Mouse (Mus musculus) myocyte (in vitro differentiated cells): ENCODE data around the gene Olfr967.

Source experiments
- CEBPB ChIP-seq: IDR thresholded peaks from 2 replicates; pipeline ENCODE4 v1.6.1; 2011; ENCODE audit warnings: mild to moderate bottlenecking, moderate library complexity; ENCODE audit not compliant: poor library complexity, insufficient read depth, severe bottlenecking
- E2F4 ChIP-seq: IDR thresholded peaks from one replicate; pipeline ENCODE4 v1.6.1; 2011; ENCODE audit warnings: mild to moderate bottlenecking, control low read depth, moderate library complexity; ENCODE audit not compliant: insufficient read depth
- MAX ChIP-seq: IDR thresholded peaks from one replicate; pipeline ENCODE4 v1.6.1; 2011; ENCODE audit warnings: low read depth, mild to moderate bottlenecking, control low read depth
- MYOD1 ChIP-seq, 3 experiments: IDR thresholded peaks; one replicate each; pipeline ENCODE4 v1.6.1; 2011; ENCODE audit warnings: control low read depth in 2 of 3, low read depth in 2 of 3, mild to moderate bottlenecking in 2 of 3, moderate library complexity in 1 of 3; ENCODE audit not compliant: insufficient read length in 2 of 3, control insufficient read depth in 1 of 3
- MYOG ChIP-seq, 3 experiments: IDR thresholded peaks; one replicate each; pipeline ENCODE4 v1.6.1; 2011; ENCODE audit warnings: control low read depth in 2 of 3, low read depth in 2 of 3, mild to moderate bottlenecking in 2 of 3; ENCODE audit not compliant: insufficient read length in 2 of 3, control insufficient read depth in 1 of 3, insufficient read depth in 1 of 3
- POLR2A ChIP-seq: IDR thresholded peaks from one replicate; pipeline ENCODE4 v1.6.1; 2011; ENCODE audit warnings: low read depth, mild to moderate bottlenecking, control low read depth, moderate library complexity; ENCODE audit not compliant: insufficient read length
- POLR2AphosphoS2 ChIP-seq: IDR thresholded peaks from one replicate; pipeline ENCODE4 v1.6.1; 2011; ENCODE audit warnings: low read depth, control low read depth; ENCODE audit not compliant: insufficient read length
- REST ChIP-seq: IDR thresholded peaks from one replicate; pipeline ENCODE4 v1.6.1; 2011; ENCODE audit warnings: mild to moderate bottlenecking, control low read depth, moderate library complexity; ENCODE audit not compliant: insufficient read depth, insufficient read length
- SRF ChIP-seq: IDR thresholded peaks from one replicate; pipeline ENCODE4 v1.6.1; 2011; ENCODE audit warnings: low read depth; ENCODE audit not compliant: control insufficient read depth, insufficient read length
- TCF12 ChIP-seq: IDR thresholded peaks from one replicate; pipeline ENCODE4 v1.6.1; 2011; ENCODE audit warnings: mild to moderate bottlenecking, control low read depth; ENCODE audit not compliant: poor library complexity, insufficient read depth, severe bottlenecking
- USF1 ChIP-seq: IDR thresholded peaks from one replicate; pipeline ENCODE4 v1.6.1; 2011; ENCODE audit warnings: low read depth, mild to moderate bottlenecking, control low read depth, moderate library complexity

DNA sequence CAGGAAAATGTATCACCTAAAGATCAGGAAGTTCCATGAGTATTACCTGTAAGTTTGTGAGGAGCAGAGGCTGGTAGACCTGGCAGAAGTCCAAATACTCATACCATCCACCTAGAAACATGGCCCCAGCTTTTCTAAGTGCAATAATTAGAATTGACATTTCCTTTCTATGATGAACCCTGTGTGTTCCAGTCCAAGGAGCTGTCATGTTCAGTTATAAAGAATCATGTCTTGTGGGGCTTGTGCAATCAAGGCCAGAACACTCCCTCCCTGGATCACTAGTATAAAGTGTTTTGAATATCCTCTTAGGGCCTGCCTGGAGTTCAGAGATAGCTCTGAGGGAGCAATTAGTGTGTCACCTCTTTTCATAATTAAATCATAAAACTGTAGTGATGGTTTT lies 39.0 kb upstream of the Olfr967 start, which contains the start of gene Olfr149:
- TF ChIP-seq TCF12 (no peak), CEBPB (no peak), POLR2A (no peak), MYOG (IDR thresholded peaks at IDR 0.05; ENCODE audit: control insufficient read depth in 1 of 3, insufficient read depth in 1 of 3, insufficient read length in 2 of 3, low read depth in 2 of 3) (no peak), MAX (no peak), E2F4 (no peak), USF1 (no peak), MYOD1 (IDR thresholded peaks at IDR 0.05; ENCODE audit: control insufficient read depth in 1 of 3, insufficient read length in 2 of 3, low read depth in 2 of 3) (no peak), SRF (no peak), REST (no peak), POLR2AphosphoS2 (no peak)
